Mouse (Mus musculus) left cerebral cortex, postnatal 14 days (tissue): Measurements from ENCODE around the gene 0610012G03Rik. TPM values are rescaled to one million over a fixed set of nuclear protein-coding genes. Genes with fewer than 3 reads are reported as not detected.

Experiments used
- DNase-seq, 2 experiments: peaks; one replicate each; pipeline ENCODE4 v3.0.0; 2021 to 2022; ENCODE audit warnings: low spot score in 2 of 2, mixed read lengths in 1 of 2
- intact Hi-C: fragments of 180-260 bp; cut with DNase I; formaldehyde crosslinking; loops from one replicate; pipeline ENCODE4 v1.15.1; 2025
- microRNA-seq, 2 experiments: library from miRNA; unstranded; fragments of <30 nt; microRNA quantifications; one replicate each; pipeline ENCODE4 v1.2.0; 2022
- total RNA-seq, 2 experiments: library from RNA; stranded (reverse); gene quantifications; 2 replicates each; pipeline ENCODE4 v1.2.3; 2021

The 0610012G03Rik gene
- total RNA-seq, 2 experiments from 2014 or later, result 50.7 to 56.1 TPM

DNA sequence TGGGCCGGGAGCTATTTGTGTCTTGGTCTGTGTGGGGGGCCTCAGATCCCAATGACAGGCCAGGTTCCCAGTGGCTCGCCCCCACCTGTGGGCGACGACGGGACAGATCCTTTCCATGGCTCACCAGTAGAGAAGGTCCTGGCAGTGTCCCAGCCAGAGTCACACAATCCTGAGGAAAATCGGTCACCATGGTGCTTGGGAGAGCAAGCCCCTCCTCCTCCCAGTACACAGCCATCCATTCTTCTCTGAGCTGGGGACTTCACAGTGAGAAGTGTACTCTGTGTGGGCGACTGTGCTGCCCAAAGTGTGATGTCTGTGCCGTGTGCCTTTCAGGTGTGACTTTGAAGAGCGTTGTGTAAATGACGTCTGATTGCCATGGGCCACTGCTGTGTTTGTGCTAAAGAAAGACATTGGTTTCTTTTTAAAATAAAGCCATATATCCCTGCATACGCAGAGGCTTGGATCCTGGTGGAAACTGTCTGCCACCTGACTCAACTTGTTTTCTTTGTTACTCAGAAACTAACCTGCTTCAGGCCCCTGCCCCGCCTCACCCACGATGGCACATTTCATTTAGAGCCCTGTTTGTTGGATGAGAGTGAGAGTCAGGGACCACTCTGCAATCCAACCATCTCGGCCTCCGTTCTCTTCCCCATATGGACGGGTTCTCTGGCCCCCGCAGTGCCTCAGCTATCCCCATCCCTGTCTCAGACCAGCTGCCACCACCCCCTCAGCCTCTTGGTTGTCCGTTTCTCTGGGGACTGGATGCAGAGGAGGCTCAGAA lies 49.6 kb downstream of the 0610012G03Rik start:
- peak; percentile 86 to 96 for DNase-seq
- intact Hi-C loops, result loop anchor here (1.0 kb wide), 1 partner anchor 22 kb away; no protein-coding TSS in a partner anchor

Small RNA genes lying within 50 kb of the gene (microRNA-seq; reads per million reads assigned to microRNA genes)
- gene Gm26269, result 0 reads per million in 2 experiments

Other genes with a start within 250 kb of the 0610012G03Rik start
- under 1 TPM; 0.40 to 0.46 TPM for gene Meltf, start 69.7 kb downstream of the 0610012G03Rik start, total RNA-seq
- 10 to 100 TPM; 14.6 to 20.9 TPM for gene Pigz, start 14.6 kb downstream of the 0610012G03Rik start, total RNA-seq
- gene Ncbp2, start within 50 bp of the 0610012G03Rik start, total RNA-seq, result 10 to 100 TPM; 47.8 to 49.5 TPM
- 10 to 100 TPM; 44.6 to 47.6 TPM for gene Senp5, start 54.8 kb upstream of the 0610012G03Rik start, total RNA-seq
- gene Pak2, start 130.8 kb upstream of the 0610012G03Rik start, total RNA-seq, result 10 to 100 TPM; 26.5 to 27.8 TPM
- 10 to 100 TPM; 26.4 TPM for gene Pigx, start 151.2 kb upstream of the 0610012G03Rik start, total RNA-seq
- 10 to 100 TPM; 68.6 to 71.2 TPM for gene Cep19, start 151.3 kb upstream of the 0610012G03Rik start, total RNA-seq
- gene Nrros, start 217.1 kb upstream of the 0610012G03Rik start, total RNA-seq, result 10 to 100 TPM in 1 of 2 experiments, 1 to 10 TPM in 1; 8.5 to 12.3 TPM
- gene Bex6, start 231.3 kb upstream of the 0610012G03Rik start, total RNA-seq, result not detected